ENCODE assay signal across 8 mouse cellular contexts in genomic region chr6:88849270-88849669, GRCm38 (mm10). TPM values are rescaled to one million over a fixed set of nuclear protein-coding genes. Genes with fewer than 3 reads are reported as not detected.
DNase-seq lines count a peak whose midpoint lies in the region; ATAC-seq lines count a peak whose summit lies in the region.

No protein-coding gene starts in this region.

- peak; percentile 29 to 53; a peak in 2 of 4 replicates for ATAC-seq in hematopoietic stem cell, adult 5-6 weeks (replicated peaks in 1 of 2; ENCODE audit: insufficient read depth in 1 of 2, low FRiP score in 2 of 2, low TSS enrichment in 1 of 2, low read depth in 1 of 2, poor library complexity in 2 of 2, severe bottlenecking in 2 of 2)

- DNase-seq in heart, adult 11 months: peak; percentile 93
- DNase-seq in heart, adult 9 months (ENCODE audit: low spot score in 2 of 2): no peak
- DNase-seq in retina, embryonic 14.5 days (ENCODE audit: low spot score): peak; percentile 39
- DNase-seq in retina, postnatal 1 day: no peak
- DNase-seq in thymus, postnatal 14 days: peak; percentile 59
- no peak for DNase-seq in ovary, postnatal 36 days (ENCODE audit: low spot score)
- DNase-seq in layer of hippocampus, adult 18-20 months (ENCODE audit: low spot score in 2 of 2): no peak

RNA-seq across cellular contexts. Expression of gene Abtb1, which starts 7.5 kb away (rescaled TPM):
- total RNA-seq in hematopoietic stem cell, adult 5-6 weeks (2017): 51.2 and 82.1 TPM in 2 replicates
- total RNA-seq in layer of hippocampus, adult 18-20 months (2021): 10 to 100 TPM; 32.5 to 35.4 TPM

RNA-seq across cellular contexts. Expression of gene Podxl2, which starts 25.6 kb away (rescaled TPM):
- 2.5 TPM in 1 of 2 replicates, not detected in the other for total RNA-seq in hematopoietic stem cell, adult 5-6 weeks (2017)
- total RNA-seq in layer of hippocampus, adult 18-20 months (2021): 100 to 1,000 TPM; 172 to 184 TPM

RNA-seq across cellular contexts. Expression of gene Mcm2, which starts 49.3 kb away (rescaled TPM):
- total RNA-seq in hematopoietic stem cell, adult 5-6 weeks (2017): 125 and 146 TPM in 2 replicates
- total RNA-seq in layer of hippocampus, adult 18-20 months (2021): 1 to 10 TPM; 5.0 to 8.8 TPM

RNA-seq across cellular contexts. Expression of gene Tpra1, which starts 52.8 kb away (rescaled TPM):
- 27.5 and 50.7 TPM in 2 replicates for total RNA-seq in hematopoietic stem cell, adult 5-6 weeks (2017)
- 10 to 100 TPM; 38.4 to 46.0 TPM for total RNA-seq in layer of hippocampus, adult 18-20 months (2021)

Comparison
In these comparisons a context has a peak if more than half of its experiments do, and no peak if none do; other contexts are left out.
1. DNase-seq: peak in heart, adult 11 months (single experiment), retina, embryonic 14.5 days (single experiment) and thymus, postnatal 14 days (single experiment); none in heart, adult 9 months (0 of 2), retina, postnatal 1 day (single experiment), ovary, postnatal 36 days (single experiment) and layer of hippocampus, adult 18-20 months (0 of 2).
2. RNA of gene Podxl2, which starts 25.6 kb away (total RNA-seq): 172 to 184 TPM in layer of hippocampus, adult 18-20 months; 2.5 TPM in hematopoietic stem cell, adult 5-6 weeks; every median in the first group is over 10 times any median in the second.
3. RNA of gene Mcm2, which starts 49.3 kb away (total RNA-seq): 125 to 146 TPM in hematopoietic stem cell, adult 5-6 weeks; 5.0 to 8.8 TPM in layer of hippocampus, adult 18-20 months; every median in the first group is over 10 times any median in the second.